Mouse (Mus musculus): ENCODE results near the gene Rdx.

DNA sequence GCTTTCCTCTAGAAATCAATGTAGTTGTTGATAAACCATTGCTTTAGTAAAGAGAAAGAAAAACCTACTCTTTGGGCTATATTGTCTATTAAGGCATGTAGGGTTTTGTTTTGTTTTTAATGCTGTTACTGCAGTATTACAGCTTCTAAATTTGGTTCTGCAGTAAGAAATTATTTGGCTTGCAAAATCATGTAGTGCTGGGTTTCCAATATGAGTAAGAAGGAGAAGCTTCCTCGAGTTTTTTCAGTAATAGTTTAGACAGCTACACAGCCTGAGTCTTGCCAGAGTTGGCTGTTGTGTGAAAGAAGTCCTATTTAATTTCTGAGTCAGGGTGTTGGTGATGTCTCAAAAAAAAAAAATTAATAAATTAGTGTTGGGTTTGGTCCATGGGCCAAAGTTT lies 30.7 kb downstream of the Rdx start:
- TF ChIP-seq POLR2A (IDR thresholded peaks at IDR 0.05; ENCODE audit: borderline replicate concordance, control insufficient read depth, low read depth, low read length) (no peak), CTCF (IDR thresholded peaks at IDR 0.05; ENCODE audit: control insufficient read depth, insufficient read depth, low read length) (no peak)

Data from bone marrow, adult 2 months (tissue).